Mouse (Mus musculus) R1 (cell line): ENCODE data around the gene Map3k15.

Source experiments
- DNase-seq: peaks from one replicate; pipeline ENCODE4 v3.0.0-alpha.2; 2018; ENCODE audit warnings: low read depth, low spot score

The Map3k15 gene

DNA sequence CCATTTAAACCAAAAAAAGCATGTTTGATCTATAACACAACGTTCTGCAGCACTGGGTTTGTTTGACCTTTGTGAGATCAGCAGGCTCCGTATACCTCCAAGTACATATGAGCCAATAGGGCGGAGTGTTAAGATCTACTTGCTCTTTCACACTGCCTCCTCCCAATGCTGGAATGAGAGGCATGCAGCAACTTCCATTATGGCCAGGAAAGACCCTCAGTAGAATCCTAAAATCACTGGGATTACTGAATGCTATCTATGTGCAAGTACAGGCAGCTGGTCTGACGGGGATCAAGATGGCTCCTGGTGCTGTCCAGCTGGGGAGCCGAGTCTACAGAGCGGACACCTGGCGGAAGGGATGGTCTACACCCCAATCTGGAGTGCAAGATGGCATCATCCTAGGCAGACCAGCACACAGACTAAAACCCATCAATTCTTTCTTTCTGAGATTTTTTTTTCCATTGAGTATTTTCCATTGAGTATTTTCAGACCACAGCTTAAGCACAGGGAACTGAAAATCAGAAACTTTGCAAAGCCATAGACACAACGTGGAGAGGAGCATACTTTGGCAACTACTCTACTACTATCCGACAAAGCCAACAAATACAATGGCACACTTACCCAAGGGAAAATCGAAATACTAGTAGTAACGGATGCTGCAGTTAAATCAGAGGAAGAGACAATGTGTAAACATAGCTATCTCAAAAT, 146.1 kb downstream of the Map3k15 start:
- peak; percentile 75 for DNase-seq

DNA sequence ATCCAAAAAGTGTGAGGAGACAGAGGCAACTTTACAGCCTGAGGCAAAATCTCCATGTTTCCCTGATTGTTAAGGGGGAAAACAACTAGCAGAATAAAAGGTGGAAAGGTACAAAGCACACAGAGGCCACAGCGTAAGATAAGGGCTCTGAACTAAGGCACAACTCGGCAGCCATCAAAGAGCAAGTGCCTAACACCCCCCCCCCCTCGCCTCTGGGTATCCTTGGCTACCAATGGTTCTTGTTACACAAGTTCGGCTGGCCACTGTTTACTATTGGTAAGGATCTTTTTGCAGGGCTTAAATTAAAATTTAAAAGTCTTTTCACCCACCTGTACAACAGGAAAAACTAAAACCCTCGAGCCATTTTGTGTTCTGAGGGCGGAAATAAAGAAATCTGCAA, 147.5 kb downstream of the Map3k15 start:
- peak; percentile 60 for DNase-seq

DNA sequence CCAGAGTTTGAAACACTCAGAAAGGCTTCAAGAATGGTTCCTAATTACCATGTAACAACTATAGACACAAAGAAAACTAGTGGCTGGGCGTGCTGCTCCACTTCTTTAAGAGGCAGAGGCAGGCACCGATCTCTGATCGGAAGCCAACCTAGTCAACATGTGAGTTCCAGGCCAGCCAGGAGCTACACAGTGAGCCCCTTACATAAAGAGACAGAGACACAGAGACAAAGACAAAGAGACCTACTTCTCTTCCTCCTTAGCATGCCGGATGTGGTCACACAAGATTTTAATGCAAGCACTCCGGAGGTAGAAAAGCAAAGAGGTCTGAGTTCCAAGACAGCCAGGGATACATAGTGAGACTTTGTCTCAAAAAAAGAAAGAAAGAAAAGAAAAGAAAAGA, 147.9 kb downstream of the Map3k15 start:
- DNase-seq, result peak; percentile 76

DNA sequence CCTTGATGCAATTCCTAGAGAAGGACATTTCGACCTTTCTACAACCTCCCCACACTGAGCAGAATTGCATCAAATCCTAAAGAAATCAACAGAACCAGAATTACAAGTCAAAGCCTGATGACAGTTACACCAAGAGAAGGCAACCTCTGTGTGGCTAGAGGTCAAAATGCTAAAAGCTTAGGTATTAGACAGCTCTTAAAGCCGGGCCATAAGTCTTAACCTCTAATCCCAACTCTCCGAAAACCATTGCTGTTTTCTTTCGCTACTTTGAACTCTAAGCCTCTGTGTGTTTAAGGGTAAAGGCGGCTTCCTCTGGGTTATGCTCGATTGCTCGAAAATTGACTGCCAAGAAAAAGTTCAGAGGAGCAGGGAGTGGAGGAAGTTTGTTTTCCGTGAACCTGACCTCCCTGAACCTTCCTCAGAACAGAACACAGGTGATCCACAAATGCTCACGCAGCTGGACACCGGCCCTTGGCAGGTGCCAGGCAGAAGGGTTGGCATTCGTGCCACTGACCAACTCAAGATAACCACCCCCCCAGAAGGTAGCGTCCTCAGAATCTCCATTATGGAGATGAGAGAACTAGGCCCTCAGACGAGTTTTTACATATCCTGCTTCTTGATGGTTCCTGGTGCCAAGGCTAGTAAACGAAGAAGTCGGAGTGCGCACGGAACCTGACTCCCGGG, 149.1 kb downstream of the Map3k15 start:
- no peak for DNase-seq

DNA sequence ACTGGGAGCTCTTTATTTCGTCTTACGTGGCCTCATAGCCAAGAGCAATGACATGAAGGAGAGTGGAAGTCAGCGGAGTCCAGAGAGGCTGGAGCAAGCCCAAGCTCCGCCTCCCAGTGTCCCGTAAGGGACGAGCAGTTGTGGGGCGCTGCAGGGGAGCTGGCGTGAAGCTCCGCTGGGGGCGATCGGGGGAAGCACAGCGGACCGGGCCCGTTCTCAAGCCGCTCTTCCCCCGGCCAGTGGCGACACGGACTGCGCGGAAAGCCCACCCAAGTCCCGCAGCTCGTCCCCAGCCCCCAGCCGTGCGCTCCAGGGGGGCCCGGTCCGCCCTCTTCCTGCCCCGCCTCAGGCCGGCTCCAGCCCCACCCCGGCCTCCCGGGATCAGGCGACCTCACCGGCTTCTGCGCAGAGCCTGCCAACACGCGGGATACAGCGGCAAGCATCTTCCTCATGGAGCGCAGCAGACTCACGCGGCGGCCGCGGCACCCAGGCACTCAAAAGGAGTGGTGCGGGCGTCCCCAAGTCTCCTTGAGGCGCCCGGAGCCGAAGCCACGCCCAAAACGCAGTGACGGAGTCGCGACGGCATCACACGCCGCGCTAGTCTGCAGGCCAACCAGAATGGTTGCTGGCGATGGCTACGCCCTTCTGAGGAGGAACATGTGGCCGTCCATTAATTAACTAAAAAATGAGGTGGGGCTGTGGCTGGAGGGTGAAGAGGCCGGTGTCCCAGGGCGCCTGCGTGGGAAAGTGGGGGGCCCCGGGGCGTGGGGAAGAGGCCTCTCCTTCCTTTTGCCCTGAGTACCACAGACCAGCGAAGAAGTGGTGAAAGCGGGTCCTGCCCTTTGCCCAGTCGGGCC, 149.9 kb downstream of the Map3k15 start, which contains the start of gene Pdha1:
Gene Pdha1 (minus strand): TSS at position 553 of the 857 bp plus-strand sequence.
- DNase-seq, result peak; percentile 91

DNA sequence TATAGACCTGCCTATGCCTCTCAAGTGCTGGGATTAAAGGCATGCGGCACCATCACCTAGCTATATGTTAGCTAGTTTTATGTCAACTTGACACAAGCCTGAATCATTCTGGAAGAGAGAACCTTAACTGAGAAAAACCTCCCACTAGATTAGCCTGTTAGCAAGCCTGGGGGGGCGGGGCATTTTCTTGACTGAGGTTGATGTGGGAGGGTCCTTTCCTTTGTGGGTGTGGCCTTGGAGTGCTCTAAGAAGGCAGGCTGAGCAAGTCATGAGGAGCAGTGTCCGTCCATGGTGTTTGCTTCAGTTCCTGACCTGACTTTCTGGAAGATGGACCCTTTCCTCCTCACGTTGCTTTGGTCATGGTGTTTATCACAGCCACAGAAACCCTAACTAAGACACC, 158.6 kb downstream of the Map3k15 start:
- peak; percentile 75 for DNase-seq

DNA sequence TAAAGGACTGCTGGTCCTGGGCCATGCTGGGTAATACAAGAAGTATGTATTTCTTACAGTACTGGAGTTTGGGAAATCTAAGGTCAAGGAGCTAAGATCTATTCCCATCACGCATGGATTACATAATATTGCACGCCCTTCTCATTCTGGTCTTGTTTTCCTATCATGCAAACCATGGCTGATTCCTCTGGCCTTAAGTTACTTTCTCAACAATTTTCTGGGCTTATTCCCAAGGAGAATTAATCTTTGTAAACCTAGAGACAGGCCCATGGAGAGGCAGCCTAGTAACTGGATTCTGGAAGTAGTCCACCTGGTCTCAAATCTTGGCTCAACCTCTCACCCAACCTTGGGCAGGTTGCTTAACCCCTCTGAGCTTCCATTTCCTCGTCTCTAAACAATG, 159.2 kb downstream of the Map3k15 start:
- no peak for DNase-seq

DNA sequence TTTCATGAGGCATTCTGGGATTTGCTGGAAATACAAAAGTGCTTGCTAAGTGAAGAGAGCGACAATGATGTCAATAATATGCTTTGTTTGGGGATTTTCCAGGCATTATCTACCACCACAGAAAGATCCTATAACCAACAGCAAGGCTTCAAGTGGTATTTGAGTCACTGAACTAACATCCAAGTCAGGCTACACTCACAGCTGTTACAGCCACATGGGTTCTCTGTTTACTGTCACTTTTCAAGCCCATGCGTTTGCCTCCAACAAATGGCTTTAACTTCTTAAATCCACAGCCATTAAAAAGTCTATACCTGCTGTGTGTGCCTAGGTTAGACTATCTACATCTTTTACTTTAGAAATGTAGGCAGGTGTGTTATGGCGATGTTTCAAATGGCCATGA, 160.6 kb downstream of the Map3k15 start:
- no peak for DNase-seq

DNA sequence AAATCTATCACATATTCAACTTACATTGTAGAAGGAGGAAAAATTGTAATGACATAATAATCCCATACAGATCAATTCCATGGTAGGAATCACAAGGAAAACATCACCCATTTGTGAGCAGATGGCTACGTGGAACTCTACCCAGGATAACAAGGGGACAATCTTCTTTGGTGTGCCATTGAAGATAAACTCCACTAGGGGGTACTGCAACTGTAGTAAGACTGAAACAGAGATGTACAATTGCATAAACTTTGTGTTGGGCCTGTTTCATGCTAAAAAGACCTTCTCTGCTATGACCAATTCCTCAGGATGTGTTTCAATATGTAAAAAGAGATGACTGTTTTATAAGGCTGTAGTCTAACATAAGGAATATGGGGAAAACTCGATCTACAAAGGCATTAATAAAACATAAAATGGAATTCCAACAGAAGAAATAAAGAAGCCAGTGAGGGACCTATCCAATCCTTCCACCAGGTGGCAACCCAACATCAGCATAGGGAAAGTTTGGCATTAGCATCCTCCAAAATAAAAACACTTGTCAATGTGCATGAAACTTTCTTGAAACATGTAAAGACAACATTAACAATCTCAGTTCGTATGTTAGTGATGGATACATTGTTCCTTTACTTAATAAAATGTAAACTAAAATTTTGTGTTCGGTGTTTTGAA, 165.0 kb downstream of the Map3k15 start:
- DNase-seq, result no peak

DNA sequence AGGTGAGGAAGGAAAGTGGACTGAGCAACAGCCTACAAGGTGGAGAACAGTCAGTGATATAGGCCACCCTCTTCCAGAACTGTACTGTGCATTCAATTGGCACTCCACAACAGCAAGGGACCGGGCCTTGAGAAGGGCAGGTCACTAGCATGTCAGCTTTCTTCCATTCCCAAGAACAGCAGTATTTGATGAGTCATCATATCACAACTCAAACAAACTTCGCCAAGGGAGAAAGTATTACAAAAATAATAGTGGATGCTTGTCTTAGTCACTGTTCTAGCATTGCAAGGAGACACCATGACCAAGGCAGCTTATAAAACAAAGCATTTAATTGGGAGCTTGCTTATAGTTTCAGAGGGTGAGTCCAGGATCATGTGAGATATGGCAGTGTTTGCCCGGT, 176.0 kb downstream of the Map3k15 start:
- DNase-seq, result no peak

DNA sequence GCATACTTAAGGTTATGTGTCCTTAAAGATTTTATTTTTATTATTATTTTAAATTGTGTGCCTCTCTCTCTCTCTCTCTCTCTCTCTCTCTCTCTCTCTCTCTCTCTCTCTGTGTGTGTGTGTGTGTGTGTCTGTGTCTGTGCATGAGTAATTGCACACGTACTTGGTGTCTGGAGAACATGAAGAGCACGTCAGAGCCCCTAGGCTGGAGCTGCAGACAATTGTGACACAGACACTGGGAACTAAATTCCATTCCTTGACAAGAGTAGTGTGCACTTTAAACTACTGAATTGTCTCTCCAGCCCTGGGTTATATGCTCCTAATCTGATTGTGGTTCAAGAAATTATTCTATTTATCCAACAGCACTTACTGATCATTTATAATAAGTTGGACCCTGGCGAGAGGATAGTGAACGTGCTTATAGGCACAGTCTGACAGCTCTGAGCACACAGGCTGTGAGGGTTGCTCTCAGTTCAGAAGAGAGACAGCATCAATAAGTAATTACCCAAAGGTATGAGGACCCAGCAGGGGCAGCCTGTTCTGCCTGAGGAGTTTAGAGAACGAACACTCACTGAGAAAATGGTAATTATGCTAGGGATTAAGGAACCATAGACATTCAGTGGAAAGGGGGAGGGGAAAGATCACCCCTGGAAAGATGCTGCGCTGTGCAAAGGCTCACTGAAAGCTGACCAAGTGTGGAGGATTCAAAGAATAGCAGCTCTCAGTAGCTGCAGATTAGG, 178.2 kb downstream of the Map3k15 start:
- DNase-seq, result peak; percentile 17

DNA sequence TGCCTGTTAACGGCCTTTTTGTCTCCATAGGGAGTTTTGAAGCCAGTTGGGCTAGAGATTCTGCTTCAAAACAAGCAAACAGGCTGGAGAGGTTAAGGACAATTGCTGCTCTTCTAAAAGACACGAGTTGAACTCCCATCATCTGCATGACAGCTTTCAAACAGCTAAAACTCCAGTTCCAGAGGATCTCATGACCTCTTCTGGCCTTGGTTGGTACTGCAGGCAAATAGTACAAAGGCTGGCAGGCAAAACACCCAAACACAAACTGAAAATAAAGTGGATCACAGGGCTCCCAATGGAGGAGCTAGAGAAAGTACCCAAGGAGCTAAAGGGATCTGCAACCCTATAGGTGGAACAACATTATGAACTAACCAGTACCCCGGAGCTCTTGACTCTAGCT, 181.9 kb downstream of the Map3k15 start:
- peak; percentile 57 for DNase-seq
